Mouse (Mus musculus): ENCODE measurements around the gene Sesn2. TPM values are rescaled to one million over a fixed set of nuclear protein-coding genes. Genes with fewer than 3 reads are reported as not detected.

The Sesn2 gene
- polyA plus RNA-seq, 1 experiment: 21.5 TPM

GRCm38 (mm10) chr4:132541413-132541812 is 31.1 kb upstream of the Sesn2 start:
- TF ChIP-seq MYOD1 (IDR thresholded peaks at IDR 0.05; ENCODE audit: control insufficient read depth, insufficient read length, low read depth) (no peak), MYOG (IDR thresholded peaks at IDR 0.05; ENCODE audit: control insufficient read depth, extremely low read depth, insufficient read length) (no peak), USF1 (IDR thresholded peaks at IDR 0.05; ENCODE audit: low read depth) (no peak), MAX (IDR thresholded peaks at IDR 0.05) (no peak), CEBPB (IDR thresholded peaks at IDR 0.05; ENCODE audit: low read depth) (no peak), FOSL1 (IDR thresholded peaks at IDR 0.05; ENCODE audit: insufficient read depth, low read length, poor library complexity, severe bottlenecking) (no peak), CTCF (IDR thresholded peaks at IDR 0.05; ENCODE audit: control insufficient read depth, insufficient read depth, insufficient read length) (no peak)
- peaks cover 40% of the 10 kb centered on the region for H3K79me3 ChIP-seq (ENCODE audit: low read depth)
- no peaks in the 10 kb centered on the region for H3K27me3 ChIP-seq (ENCODE audit: control insufficient read depth, insufficient read depth, insufficient read length)
- H3ac ChIP-seq (ENCODE audit: control insufficient read depth, insufficient read length, low read depth): no peak overlapping the region
- H3K79me2 ChIP-seq (ENCODE audit: control insufficient read depth, insufficient read depth): peaks cover 59% of the 10 kb centered on the region
- H3K36me3 ChIP-seq (ENCODE audit: control insufficient read depth, insufficient read depth): peaks cover 89% of the 10 kb centered on the region
- H3K4me3 ChIP-seq (ENCODE audit: insufficient read depth, poor library complexity, severe bottlenecking): no peak overlapping the region

GRCm38 (mm10) chr4:132539481-132539880 is 29.2 kb upstream of the Sesn2 start:
- Histone ChIP-seq H3K4me3 (ENCODE audit: insufficient read depth, poor library complexity, severe bottlenecking) (no peak overlapping the region), H3K79me2 (ENCODE audit: control insufficient read depth, insufficient read depth) (peaks cover 70% of the 10 kb centered on the region), H3K27me3 (ENCODE audit: control insufficient read depth, insufficient read depth, insufficient read length) (no peaks in the 10 kb centered on the region), H3K79me3 (ENCODE audit: low read depth) (peaks cover 47% of the 10 kb centered on the region), H3K36me3 (ENCODE audit: control insufficient read depth, insufficient read depth) (peaks cover 70% of the 10 kb centered on the region), H3ac (ENCODE audit: control insufficient read depth, insufficient read length, low read depth) (no peak overlapping the region)
- TF ChIP-seq MYOD1 (IDR thresholded peaks at IDR 0.05; ENCODE audit: control insufficient read depth, insufficient read length, low read depth) (no peak), MAX (IDR thresholded peaks at IDR 0.05) (no peak), CEBPB (IDR thresholded peaks at IDR 0.05; ENCODE audit: low read depth) (no peak), USF1 (IDR thresholded peaks at IDR 0.05; ENCODE audit: low read depth) (no peak), CTCF (IDR thresholded peaks at IDR 0.05; ENCODE audit: control insufficient read depth, insufficient read depth, insufficient read length) (no peak), FOSL1 (IDR thresholded peaks at IDR 0.05; ENCODE audit: insufficient read depth, low read length, poor library complexity, severe bottlenecking) (no peak), MYOG (IDR thresholded peaks at IDR 0.05; ENCODE audit: control insufficient read depth, extremely low read depth, insufficient read length) (no peak)

- peaks cover 59% of the 10 kb centered on the region for H3K79me3 ChIP-seq (ENCODE audit: low read depth)
- TF ChIP-seq MYOD1 (IDR thresholded peaks at IDR 0.05; ENCODE audit: control insufficient read depth, insufficient read length, low read depth) (no peak), MYOG (IDR thresholded peaks at IDR 0.05; ENCODE audit: control insufficient read depth, extremely low read depth, insufficient read length) (no peak), MAX (IDR thresholded peaks at IDR 0.05) (peak; percentile 82), USF1 (IDR thresholded peaks at IDR 0.05; ENCODE audit: low read depth) (peak; percentile 99)
- H3K79me2 ChIP-seq (ENCODE audit: control insufficient read depth, insufficient read depth): peaks cover 78% of the 10 kb centered on the region
- peak within 1 kb of the TSS; percentile 78 for H3K4me3 ChIP-seq (ENCODE audit: insufficient read depth, poor library complexity, severe bottlenecking)
- peaks cover 31% of the 10 kb centered on the region for H3K36me3 ChIP-seq (ENCODE audit: control insufficient read depth, insufficient read depth)
- peak within 1 kb of the TSS; percentile 89 for H3ac ChIP-seq (ENCODE audit: control insufficient read depth, insufficient read length, low read depth)
- no peaks in the 10 kb centered on the region for H3K27me3 ChIP-seq (ENCODE audit: control insufficient read depth, insufficient read depth, insufficient read length)
Observed at GRCm38 (mm10) chr4:132535406-132536121, 25.3 kb upstream of the Sesn2 start, which contains the start of gene Dnajc8. Dnajc8 (plus strand) TSS chr4:132535550.

- TF ChIP-seq CTCF (IDR thresholded peaks at IDR 0.05; ENCODE audit: control insufficient read depth, insufficient read depth, insufficient read length) (no peak), USF1 (IDR thresholded peaks at IDR 0.05; ENCODE audit: low read depth) (no peak), MYOD1 (IDR thresholded peaks at IDR 0.05; ENCODE audit: control insufficient read depth, insufficient read length, low read depth) (no peak), MYOG (IDR thresholded peaks at IDR 0.05; ENCODE audit: control insufficient read depth, extremely low read depth, insufficient read length) (no peak), MAX (IDR thresholded peaks at IDR 0.05) (no peak)
- H3K36me3 ChIP-seq (ENCODE audit: control insufficient read depth, insufficient read depth): peaks cover 19% of the 10 kb centered on the region
- H3K4me3 ChIP-seq (ENCODE audit: insufficient read depth, poor library complexity, severe bottlenecking): peak within 1 kb of the TSS; percentile 61
- H3ac ChIP-seq (ENCODE audit: control insufficient read depth, insufficient read length, low read depth): peak within 1 kb of the TSS; percentile 83
- peaks cover 57% of the 10 kb centered on the region for H3K79me2 ChIP-seq (ENCODE audit: control insufficient read depth, insufficient read depth)
- no peaks in the 10 kb centered on the region for H3K27me3 ChIP-seq (ENCODE audit: control insufficient read depth, insufficient read depth, insufficient read length)
- peaks cover 41% of the 10 kb centered on the region for H3K79me3 ChIP-seq (ENCODE audit: low read depth)
Observed at GRCm38 (mm10) chr4:132532981-132533916, 22.9 kb upstream of the Sesn2 start, which contains the start of gene Atpif1. Atpif1 (minus strand) TSS chr4:132533659.

GRCm38 (mm10) chr4:132532496-132532895 is 22.2 kb upstream of the Sesn2 start:
- peaks cover 49% of the 10 kb centered on the region for H3K79me2 ChIP-seq (ENCODE audit: control insufficient read depth, insufficient read depth)
- H3K36me3 ChIP-seq (ENCODE audit: control insufficient read depth, insufficient read depth): peaks cover 11% of the 10 kb centered on the region
- H3K27me3 ChIP-seq (ENCODE audit: control insufficient read depth, insufficient read depth, insufficient read length): no peaks in the 10 kb centered on the region
- H3ac ChIP-seq (ENCODE audit: control insufficient read depth, insufficient read length, low read depth): peak overlapping the region; percentile 83
- H3K79me3 ChIP-seq (ENCODE audit: low read depth): peaks cover 34% of the 10 kb centered on the region
- TF ChIP-seq CTCF (IDR thresholded peaks at IDR 0.05; ENCODE audit: control insufficient read depth, insufficient read depth, insufficient read length) (no peak), MAX (IDR thresholded peaks at IDR 0.05) (peak; percentile 36), MYOD1 (IDR thresholded peaks at IDR 0.05; ENCODE audit: control insufficient read depth, insufficient read length, low read depth) (no peak), FOSL1 (IDR thresholded peaks at IDR 0.05; ENCODE audit: insufficient read depth, low read length, poor library complexity, severe bottlenecking) (no peak), USF1 (IDR thresholded peaks at IDR 0.05; ENCODE audit: low read depth) (no peak), CEBPB (IDR thresholded peaks at IDR 0.05; ENCODE audit: low read depth) (no peak), MYOG (IDR thresholded peaks at IDR 0.05; ENCODE audit: control insufficient read depth, extremely low read depth, insufficient read length) (no peak)
- peak overlapping the region; percentile 61 for H3K4me3 ChIP-seq (ENCODE audit: insufficient read depth, poor library complexity, severe bottlenecking)

Data from C2C12 (cell line).